Mouse (Mus musculus) brain, adult 2 months (tissue): Measurements from ENCODE around the gene Aldh1l1.

Experiments
- DNase-seq: peaks from one replicate; pipeline ENCODE4 v3.0.0; 2011; ENCODE audit warnings: low read depth, low spot score

The Aldh1l1 gene

DNA sequence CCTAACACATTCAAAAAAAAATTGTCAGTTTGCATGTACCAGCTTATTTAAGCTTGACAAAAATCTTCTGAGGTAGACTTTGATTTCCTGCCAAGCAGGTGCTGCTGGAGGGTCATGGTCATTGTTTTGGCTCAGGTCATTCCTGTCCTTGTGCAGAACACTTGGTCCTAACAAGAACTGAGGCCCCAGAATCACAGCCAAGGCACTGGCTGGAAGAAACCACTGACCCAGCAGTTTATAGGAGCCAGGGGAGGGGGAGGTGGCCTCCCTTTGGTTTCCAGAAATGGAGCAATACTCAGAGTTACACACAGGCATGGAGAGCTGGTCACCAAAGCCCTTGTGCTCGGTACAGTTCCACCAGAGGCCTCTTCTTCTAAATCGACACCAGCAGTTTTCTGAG, 96.1 kb downstream of the Aldh1l1 start:
- DNase-seq, result no peak

DNA sequence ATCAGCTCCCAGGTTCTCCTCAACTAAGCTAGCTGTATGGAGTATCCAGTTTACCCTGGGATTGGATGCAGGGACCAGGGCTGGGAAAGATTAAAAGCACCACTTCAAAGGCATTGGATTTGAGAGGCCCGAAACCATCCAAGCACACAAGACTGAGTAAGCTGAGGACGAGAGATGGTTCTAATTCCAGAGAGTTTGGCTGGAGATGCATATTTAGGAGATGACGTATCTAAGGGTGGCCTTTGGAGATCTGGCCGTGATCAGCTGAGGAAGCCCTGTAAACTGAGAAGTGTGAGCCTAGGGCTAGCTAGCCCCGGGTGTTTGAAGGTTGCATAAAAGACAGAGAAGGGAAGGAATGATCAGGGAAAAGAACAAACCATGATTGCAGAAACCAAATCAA, 101.9 kb downstream of the Aldh1l1 start:
- DNase-seq, result no peak

DNA sequence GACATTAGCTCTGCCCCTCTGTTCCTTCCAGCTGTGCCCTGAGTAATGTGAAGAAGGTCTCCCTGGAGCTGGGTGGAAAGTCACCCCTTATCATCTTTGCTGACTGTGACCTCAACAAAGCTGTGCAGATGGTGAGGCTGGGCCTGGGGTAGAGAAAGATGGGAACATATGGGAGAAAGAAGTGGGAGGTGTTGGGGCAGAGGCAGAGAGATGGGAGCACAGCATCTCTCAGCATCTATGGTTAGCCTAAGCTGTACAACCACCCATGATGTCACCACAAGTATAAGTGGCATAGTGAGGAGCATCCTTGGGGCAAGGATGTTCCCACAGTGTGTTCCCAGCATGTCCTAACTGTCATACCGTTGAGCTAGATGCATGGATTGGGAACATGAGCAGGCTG, 104.5 kb downstream of the Aldh1l1 start:
- DNase-seq, result peak; percentile 67

DNA sequence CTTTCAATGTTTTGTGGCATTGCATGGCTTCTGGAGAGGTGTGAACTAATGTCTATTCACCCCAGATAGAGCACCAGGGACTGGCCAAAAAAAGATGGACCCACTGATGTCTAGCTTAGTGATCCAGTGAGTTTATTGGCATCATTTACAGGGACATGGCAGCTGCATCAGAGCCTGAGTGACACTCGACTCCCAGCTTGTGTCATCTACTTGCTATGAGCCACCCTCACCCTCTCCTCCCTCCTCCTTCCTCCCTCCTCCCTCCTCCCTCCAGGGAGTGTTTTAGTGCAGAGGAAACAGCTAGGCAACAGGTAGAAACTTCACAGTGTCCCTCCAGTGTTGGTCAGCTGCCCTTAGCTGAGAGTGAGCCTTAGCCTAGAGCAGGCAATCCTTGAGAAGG, 108.7 kb downstream of the Aldh1l1 start:
- no peak for DNase-seq

DNA sequence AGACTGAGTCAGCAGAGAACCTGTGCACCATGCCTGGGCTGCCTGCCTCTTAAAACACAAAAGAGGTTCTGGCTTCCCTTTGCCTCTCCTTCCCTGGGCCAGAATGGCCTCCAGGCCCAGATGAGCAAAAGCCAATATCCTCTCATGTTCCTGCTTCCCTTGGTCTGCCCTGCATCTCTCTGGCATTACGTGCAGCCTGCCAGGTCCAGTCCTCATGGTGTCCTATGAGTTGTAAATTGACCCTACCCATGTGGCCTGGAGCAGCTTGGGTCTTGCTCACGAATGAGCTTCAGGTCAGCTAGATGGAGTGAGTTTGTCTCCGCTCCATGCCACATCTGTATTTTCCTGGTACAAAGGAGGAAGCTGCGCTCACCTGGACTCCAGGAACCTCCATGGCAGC, 110.8 kb downstream of the Aldh1l1 start:
- DNase-seq, result no peak

DNA sequence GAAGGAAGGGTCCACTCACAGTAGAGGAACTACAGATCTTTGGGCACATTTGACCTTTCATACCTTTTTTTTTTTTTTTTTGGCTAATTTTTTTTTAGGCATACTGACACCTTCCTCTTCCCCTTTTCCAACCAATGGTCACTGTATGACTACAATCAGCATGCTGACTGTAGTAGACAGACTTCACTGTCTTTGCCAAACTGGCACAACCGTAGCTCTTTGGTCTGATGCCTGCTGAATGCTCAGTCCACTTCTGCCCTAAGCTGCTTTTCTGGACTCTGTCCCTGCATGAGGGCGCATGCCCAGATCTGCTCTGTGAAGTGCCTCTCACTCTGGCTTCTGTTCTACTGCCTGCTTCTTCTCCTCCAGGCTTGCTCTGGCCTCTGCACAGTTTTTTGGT, 111.4 kb downstream of the Aldh1l1 start:
- DNase-seq, result peak; percentile 98

DNA sequence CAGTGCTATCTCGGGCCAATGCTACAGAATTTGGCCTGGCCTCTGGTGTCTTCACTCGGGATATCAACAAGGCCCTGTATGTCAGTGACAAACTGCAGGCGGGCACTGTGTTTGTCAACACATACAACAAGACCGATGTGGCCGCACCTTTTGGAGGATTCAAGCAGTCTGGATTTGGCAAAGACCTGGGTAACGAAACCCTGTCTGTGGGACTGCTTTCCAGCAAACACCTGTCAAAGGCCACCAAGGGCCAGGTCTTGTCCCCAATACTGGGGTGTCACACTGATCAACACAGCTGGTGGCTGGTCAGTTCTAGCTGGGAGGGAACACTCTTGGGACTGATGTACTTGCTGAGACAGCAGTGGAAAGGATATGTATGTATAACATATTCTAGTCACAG, 112.0 kb downstream of the Aldh1l1 start:
- no peak for DNase-seq

DNA sequence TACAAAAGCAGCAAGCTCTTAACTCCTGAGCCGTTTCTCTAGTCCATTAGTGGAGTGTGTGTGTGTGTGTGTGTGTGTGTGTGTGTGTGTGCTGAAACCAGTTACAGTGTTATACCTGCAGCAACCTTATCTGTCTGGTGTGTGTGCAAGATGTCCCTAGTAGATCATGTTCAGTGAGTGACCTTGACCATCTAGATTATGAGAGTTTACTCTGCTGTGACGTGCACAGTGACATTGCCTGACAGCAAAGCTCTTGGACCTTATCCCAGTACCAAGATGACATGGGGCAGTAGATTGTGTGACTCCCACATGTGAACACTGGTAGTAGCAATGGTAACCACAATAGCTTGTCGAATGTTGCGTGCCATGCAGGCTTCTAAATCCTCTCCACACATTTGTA, 114.1 kb downstream of the Aldh1l1 start:
- DNase-seq, result no peak

DNA sequence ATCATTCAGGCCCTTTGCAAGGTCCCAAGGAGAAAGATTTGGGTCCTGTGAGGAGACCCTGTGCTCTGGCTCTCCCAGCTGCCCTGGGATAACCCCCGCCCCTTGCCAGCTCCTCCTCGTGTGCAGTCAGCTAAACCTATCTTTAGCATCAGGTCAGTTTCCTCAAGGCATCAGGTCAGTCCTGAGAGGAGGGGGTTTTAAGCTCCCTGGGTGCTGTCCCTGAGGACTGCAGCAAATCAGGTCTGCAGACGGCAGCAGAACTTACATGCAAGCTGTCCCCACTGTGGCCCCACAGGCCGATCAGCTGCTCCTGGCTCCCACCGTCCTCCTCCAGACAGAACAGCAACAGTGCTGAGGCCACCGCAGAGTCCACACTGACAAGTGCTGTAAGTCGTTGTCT, 115.5 kb downstream of the Aldh1l1 start:
- DNase-seq, result no peak

DNA sequence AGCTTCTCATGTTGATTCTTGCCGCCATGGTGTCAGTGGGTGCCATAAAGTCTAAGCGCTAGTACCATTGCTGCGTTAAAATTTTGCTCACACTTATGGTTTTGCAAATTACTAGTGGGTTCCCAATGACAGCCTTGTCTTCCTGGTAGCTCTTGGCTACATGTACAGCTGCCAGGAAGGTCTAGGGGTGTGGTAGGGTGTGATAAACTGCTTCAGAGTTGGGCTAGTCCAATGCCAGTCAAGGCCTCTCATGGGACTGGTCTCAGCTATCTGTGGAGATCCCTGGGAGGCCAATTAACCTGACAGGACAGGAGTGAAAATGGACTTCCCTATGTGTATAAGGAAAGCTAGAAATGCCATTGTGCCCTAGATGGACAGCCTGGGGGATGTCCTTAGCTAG, 116.1 kb downstream of the Aldh1l1 start:
- DNase-seq, result no peak

DNA sequence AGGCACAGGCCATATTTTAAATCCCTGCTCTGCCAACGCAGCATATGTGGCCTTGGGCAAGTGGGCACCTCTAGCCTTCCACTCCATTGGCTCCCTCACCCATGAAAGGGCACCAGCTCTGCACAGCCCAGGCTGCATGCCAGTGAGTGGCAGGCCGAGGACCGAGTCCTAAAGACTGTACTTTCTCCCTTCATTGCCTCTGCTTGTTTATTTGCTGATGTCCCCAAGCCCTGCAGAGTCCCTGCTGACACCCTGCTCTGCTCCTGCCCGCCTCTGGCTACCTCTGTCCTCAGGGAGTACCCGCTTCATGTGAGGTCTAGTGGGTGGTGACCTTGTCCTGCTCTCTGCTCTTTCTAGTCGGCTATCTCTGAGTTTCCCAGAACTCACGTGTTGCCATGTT, 116.9 kb downstream of the Aldh1l1 start:
- no peak for DNase-seq

DNA sequence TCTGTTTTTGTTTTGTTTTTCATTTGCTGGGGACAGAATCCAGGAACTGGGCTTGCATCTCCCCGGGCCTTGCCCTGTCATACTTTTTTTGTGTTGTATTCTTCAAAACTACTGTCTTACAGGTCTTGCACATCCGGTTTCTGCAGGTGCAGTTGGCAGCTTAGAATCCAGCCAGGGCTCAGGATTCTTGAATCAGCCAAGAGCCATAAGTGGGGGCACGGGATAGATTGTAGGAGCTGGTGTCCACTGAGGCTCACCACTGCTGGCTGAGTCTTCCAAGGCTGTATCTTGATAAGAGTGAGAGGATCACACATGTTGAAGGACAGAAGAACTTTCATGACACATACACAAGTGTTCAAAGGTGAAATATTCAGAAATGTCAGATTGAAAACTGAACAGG, 117.9 kb downstream of the Aldh1l1 start:
- no peak for DNase-seq

DNA sequence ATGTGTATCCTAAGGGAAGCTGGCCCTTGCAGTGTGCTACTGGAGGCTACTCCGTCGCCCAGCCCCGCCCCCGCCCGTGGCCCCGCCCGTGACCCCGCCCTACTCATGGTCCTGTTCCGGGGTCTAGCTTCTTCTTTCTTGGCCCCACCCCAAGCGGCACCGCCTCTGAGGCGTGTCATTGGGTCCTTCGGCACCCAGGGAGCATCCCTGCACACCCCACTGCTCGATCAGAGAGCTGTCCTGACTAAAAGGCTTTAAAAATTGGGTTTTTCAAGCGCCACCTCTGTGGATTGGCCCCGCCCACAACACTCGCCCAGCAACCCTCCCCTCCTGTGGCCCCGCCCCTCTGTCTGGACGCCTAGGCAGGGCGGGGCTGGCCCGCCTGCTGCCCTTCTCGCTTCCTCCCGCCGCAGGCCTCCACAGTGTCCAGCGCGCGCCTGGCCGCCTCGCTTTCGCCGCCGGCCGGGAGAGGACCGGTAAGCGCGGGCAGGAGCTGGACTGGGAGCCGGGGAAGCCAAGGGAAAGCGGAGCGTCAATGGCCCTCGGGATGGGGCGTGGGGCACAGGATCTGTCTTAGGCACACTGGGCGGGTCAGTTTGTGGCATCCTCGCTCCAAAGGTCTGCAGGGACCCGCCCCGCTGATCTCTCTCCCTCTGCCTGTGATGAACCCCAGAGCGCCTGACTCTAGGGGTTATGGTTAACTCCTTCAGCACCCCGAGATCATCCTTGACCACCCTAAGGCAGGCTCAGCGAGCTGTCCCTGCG, 118.5 kb downstream of the Aldh1l1 start, which contains the start of gene Slc41a3:
TSS of gene Slc41a3 (plus strand) at position 193 of the 765 bp plus-strand sequence.
- peak; percentile 90 for DNase-seq

DNA sequence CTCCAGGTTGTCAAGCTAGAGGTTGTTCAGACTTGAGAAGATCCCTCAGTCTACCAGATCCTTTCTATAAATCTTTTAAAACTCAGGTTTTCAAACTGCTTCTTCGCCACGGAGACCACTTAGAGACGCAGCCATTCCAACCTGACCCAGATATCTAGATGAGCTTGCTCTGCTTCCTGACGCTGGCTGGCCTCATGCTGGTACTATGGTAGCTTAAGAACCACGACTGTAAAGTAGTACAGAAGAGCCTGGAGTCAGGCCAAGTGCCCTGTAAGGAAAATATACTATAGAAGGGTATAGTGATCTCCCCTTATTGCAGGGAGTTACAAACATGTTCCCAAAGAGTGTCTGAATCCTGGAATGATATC, 119.1 kb downstream of the Aldh1l1 start:
- no peak for DNase-seq

DNA sequence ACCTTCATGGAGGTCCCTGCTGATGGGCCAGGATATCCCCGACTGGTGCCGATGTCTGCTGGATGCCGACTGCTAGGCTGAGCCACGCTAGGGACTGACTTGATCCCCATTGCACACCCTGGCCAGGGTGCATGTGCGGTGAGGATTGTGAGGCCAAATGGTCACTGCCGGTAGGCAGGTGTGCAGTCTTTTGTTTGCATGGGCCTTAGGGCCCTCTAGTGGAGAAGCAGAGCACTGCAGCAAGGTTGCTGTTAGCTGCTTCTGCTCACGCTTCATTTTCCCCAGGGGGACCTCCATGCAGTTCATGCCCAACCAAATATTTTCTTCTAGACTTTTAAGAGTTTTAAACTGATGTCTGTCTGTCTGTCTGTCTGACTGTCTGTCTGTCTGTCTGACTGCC, 120.3 kb downstream of the Aldh1l1 start:
- peak; percentile 85 for DNase-seq

DNA sequence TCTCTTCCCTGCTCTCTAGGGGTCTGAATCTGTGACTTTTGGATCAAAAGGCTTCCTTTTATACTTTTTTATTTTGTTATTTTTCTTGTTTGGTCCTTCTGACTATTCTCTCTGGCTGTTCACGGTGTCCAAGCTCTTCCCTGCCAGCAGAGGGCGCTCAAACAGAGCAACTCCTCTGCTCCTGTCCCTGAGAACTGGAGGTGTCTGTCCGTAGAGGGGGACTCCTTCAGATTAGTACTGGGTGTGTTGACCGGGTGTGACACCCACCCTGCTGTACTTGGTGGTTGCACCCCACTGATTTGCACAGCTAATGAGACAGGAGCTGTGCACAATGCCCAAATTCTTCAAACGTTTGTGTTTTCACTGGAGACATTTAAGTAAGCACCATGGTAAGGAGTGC, 121.0 kb downstream of the Aldh1l1 start:
- DNase-seq, result peak; percentile 82

DNA sequence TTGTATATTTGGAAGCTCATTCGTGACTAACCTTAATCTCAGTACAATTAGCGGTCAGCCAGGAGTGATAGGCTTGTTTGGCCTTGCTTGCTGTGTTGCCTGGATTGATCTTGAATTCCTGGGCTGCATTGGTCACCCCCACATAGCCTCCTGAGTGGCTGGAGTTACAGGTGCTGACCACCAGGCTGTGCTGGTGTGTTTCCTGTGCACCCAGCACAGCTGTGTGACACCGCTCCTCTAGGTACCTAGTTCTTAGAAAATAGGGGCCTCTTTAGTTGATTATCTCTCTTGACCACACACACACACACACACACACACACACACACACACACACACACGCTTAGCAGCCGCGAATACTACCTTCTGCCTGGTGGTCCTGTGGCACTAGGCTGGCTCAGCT, 122.0 kb downstream of the Aldh1l1 start:
- no peak for DNase-seq

DNA sequence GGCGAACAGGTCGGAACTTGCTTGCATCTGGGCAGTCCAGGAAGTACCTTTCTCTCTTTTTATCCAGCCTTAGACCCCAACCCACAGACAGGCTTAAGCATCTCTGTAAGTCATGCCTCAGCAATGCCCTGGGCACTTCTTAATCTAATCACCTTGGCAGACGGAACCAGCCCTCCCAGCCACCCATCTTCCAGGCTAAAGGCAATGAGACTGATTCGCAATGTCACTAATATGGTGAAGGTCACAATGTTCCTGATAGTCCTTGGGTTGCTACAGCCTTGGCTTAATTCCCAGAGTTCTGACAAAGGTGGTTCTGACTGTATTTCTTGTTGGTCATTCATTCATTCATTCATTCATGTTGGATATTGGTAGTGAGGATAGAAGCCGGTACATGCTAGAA, 124.0 kb downstream of the Aldh1l1 start:
- no peak for DNase-seq

DNA sequence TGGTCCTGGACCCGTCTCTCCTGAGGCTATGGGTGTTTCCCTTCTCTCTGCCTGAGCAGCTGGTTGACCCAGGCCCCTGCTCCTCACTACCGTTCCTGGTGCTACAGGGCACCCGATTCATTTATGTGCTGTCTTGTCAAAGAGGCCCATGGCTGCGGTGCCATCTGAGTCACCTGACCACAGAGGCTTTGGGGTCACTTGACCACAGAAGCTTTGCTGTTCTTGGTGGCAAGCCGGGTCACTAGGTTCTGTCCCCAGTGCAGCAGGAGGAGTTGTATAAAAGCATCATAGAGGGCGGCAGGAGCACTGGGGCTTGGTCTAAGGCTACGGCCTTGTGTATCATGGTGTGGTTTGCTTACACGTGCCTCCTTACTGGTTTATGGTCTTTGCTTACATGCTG, 127.0 kb downstream of the Aldh1l1 start:
- no peak for DNase-seq

DNA sequence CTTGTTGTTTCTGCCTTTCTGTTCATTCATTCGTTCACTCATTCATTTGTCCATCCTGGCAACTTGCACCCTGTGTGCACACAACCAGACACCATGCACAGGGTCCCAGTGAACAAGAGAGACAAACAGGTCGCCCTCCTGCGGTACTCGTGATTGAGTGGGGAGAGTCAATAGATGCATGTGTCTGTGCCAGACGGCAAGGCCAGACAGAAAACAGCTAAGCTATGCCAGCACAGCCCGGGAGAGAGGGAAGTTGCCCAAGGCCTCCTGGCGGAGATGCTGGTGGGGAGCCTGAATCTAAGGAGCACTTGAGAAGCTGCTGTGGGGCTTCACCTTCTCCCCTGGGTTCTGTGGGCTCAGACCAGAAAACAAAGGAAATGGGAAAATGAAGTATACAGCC, 129.1 kb downstream of the Aldh1l1 start:
- DNase-seq, result no peak

DNA sequence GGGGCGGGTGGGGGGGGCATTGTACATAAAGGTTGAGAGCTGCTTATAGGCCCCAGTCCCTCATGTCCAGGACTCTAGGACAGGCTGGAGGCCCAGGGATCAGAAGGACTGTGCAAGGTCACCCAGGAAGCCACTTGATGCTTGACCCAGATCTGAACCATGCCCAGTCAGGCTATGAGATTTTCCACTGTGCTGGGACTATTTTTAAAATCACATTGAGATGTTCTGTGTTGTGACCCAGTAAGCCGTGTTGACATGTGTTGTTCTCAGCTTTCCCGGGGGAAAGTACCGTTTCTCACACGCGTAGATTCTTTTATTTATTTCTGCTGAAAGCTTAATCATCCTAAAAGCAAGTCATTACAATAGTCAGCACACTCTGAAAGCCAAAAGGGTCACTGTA, 129.8 kb downstream of the Aldh1l1 start:
- peak; percentile 28 for DNase-seq

DNA sequence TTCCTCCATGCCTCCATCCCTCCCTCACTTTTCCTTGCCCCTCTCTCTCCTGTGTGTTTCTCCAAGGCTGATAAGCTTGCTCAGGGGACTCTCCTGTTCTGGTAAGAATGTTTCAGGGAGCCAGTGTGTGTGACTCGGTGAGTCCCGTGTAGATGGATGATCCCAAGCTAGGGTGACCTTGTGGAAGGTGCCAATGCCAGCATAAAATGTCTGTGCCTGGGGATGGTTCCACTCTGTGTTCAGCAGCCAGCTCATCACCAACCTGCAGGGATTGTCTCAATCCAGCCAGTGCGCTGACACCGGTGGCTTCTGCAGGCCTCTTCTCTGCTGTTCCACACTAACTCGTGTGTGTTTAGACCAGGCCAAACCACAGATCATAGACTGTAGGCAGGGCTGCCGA, 130.3 kb downstream of the Aldh1l1 start:
- no peak for DNase-seq

DNA sequence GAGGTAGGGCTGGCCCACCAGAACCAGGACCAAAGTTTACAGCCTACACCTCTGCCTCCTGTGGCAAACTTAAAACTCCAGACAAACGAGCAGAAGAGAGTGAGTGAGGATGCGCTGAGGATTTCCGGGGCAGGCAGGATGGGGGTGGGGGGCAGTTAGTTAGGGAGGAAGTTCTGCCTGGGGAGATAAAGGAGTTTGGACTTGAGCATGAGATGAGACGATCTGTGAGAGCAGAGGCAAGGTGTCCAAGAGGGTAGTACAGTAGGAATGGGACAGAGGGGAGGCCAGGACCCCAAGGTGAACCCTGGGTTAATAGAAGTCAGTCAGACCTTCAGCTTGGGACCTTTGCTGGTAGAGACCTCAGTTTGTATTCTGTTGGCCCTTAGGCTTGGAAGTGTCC, 132.0 kb downstream of the Aldh1l1 start:
- DNase-seq, result no peak
